Mouse (Mus musculus): ENCODE measurements around the gene Rpa1.
"Not testable (repeated sequence)": the region's sequence is repeated elsewhere in the genome, so short reads cannot be mapped to it uniquely, and the experiment has no call there.

- not testable (repeated sequence) for TF ChIP-seq CTCF (IDR thresholded peaks at IDR 0.05; ENCODE audit: low read depth, low read length); POLR2A (IDR thresholded peaks at IDR 0.05; ENCODE audit: borderline replicate concordance, low read depth, low read length)
Measured at GRCm38 (mm10) chr11:75378786-75379185, 30.7 kb upstream of the Rpa1 start.

Data from bone marrow macrophage, adult 2 months (primary cell).